Comparison of ENCODE assay signal across 9 mouse cellular contexts in genomic region chr5:117116660-117117059, GRCm38 (mm10). TPM values are rescaled to one million over a fixed set of nuclear protein-coding genes. Genes with fewer than 3 reads are reported as not detected.
DNase-seq lines count a peak whose midpoint lies in the region; ATAC-seq and TF ChIP-seq lines count a peak whose summit lies in the region.
"Had no signal": no experiment of that assay in that cellular context is flagged by ENCODE, and none has a peak within 500 bp of the region (broad histone marks: within the 10 kb centered on the region; RNA-seq: fewer than 3 reads in every experiment).

No protein-coding gene starts in this region.

- H3K27me3 ChIP-seq in embryonic facial prominence, embryonic 13.5 days: peaks cover 11% of the 10 kb centered on the region
- peaks cover 6% of the 10 kb centered on the region; the same call in 1 of the 2 replicates for H3K27me3 ChIP-seq in neural tube, embryonic 15.5 days (replicated peaks)
- H3K27me3 ChIP-seq in hindbrain, embryonic 13.5 days: peaks cover 11% of the 10 kb centered on the region
- H3K27me3 ChIP-seq: megakaryocyte, embryonic 14.5 days had no signal

- no peak overlapping the region for H3K4me2 ChIP-seq in embryonic facial prominence, embryonic 13.5 days
- peak overlapping the region; percentile 95; the same call in 1 of the 2 replicates for H3K4me2 ChIP-seq in neural tube, embryonic 15.5 days
- no peak overlapping the region for H3K4me2 ChIP-seq in hindbrain, embryonic 13.5 days

- TF ChIP-seq CTCF in layer of hippocampus, adult 2 months (conservative IDR thresholded peaks at IDR 0.05): no peak

- no peak for ATAC-seq in embryonic facial prominence, embryonic 13.5 days (ENCODE audit: insufficient number of reproducible peaks, insufficient read depth, low FRiP score, low TSS enrichment, low read depth)
- ATAC-seq in neural tube, embryonic 15.5 days (ENCODE audit: low FRiP score): no peak
- ATAC-seq in hindbrain, embryonic 13.5 days (ENCODE audit: low FRiP score): no peak

- no peak overlapping the region for H3K9ac ChIP-seq in embryonic facial prominence, embryonic 13.5 days
- H3K9ac ChIP-seq in neural tube, embryonic 15.5 days (replicated peaks): no peak overlapping the region
- no peak overlapping the region for H3K9ac ChIP-seq in hindbrain, embryonic 13.5 days

- H3K27ac ChIP-seq in layer of hippocampus, adult 2 months: peak overlapping the region; percentile 100; the same call in 1 of the 2 replicates
- H3K27ac ChIP-seq in embryonic facial prominence, embryonic 13.5 days: peak overlapping the region; percentile 60; the same call in 1 of the 2 replicates
- no peak overlapping the region for H3K27ac ChIP-seq in neural tube, embryonic 15.5 days (replicated peaks)
- no peak overlapping the region for H3K27ac ChIP-seq in hindbrain, embryonic 13.5 days

- peaks cover 35% of the 10 kb centered on the region for H3K4me1 ChIP-seq in embryonic facial prominence, embryonic 13.5 days
- H3K4me1 ChIP-seq in neural tube, embryonic 15.5 days: peaks cover 39% of the 10 kb centered on the region
- H3K4me1 ChIP-seq in hindbrain, embryonic 13.5 days (replicated peaks): peaks cover 37% of the 10 kb centered on the region

- peak; percentile 32 for DNase-seq in adrenal gland, adult 8-10 months
- DNase-seq in adrenal gland, postnatal 4 days (ENCODE audit: low spot score in 2 of 2): no peak
- DNase-seq in layer of hippocampus, adult 2 months (ENCODE audit: low spot score in 2 of 2): no peak
- no peak for DNase-seq in layer of hippocampus, postnatal 14 days (ENCODE audit: low spot score in 2 of 2)
- DNase-seq in layer of hippocampus, adult 18-20 months (ENCODE audit: low spot score in 2 of 2): no peak

- H3K36me3 ChIP-seq in embryonic facial prominence, embryonic 13.5 days: peaks cover 19% of the 10 kb centered on the region
- H3K36me3 ChIP-seq in neural tube, embryonic 15.5 days: peaks cover 21% of the 10 kb centered on the region
- peaks cover 19% of the 10 kb centered on the region for H3K36me3 ChIP-seq in hindbrain, embryonic 13.5 days

- H3K9me3 ChIP-seq in embryonic facial prominence, embryonic 13.5 days: no peaks in the 10 kb centered on the region
- no peaks in the 10 kb centered on the region for H3K9me3 ChIP-seq in neural tube, embryonic 15.5 days (replicated peaks)
- H3K9me3 ChIP-seq in hindbrain, embryonic 13.5 days: no peaks in the 10 kb centered on the region
- H3K9me3 ChIP-seq: megakaryocyte, embryonic 14.5 days had no signal

- WGBS in embryonic facial prominence, embryonic 13.5 days: 53% methylated on average over 2 of the region's 2 CpGs
- 71% methylated on average over 2 of the region's 2 CpGs for WGBS in neural tube, embryonic 15.5 days
- 65% methylated on average over 2 of the region's 2 CpGs for WGBS in hindbrain, embryonic 13.5 days

- no peak overlapping the region for H3K4me3 ChIP-seq in layer of hippocampus, adult 2 months
- no peak overlapping the region for H3K4me3 ChIP-seq in embryonic facial prominence, embryonic 13.5 days
- H3K4me3 ChIP-seq in neural tube, embryonic 15.5 days (replicated peaks): no peak overlapping the region
- no peak overlapping the region for H3K4me3 ChIP-seq in hindbrain, embryonic 13.5 days

RNA-seq across cellular contexts. Expression of gene Suds3, which starts 0.7 kb away (rescaled TPM):
- total RNA-seq in adrenal gland, adult 8-10 months (2022): 100 to 1,000 TPM; 108 to 130 (median 123) TPM
- 100 to 1,000 TPM in 1 of 2 experiments, 10 to 100 TPM in 1; 97.0 to 108 TPM for total RNA-seq in adrenal gland, postnatal 4 days (2021)
- 100 to 1,000 TPM; 112 to 130 TPM for total RNA-seq in layer of hippocampus, adult 2 months (2021)
- 100 to 1,000 TPM in 1 of 2 experiments, 10 to 100 TPM in 1; 96.6 to 110 TPM for total RNA-seq in layer of hippocampus, postnatal 14 days (2021)
- polyA plus RNA-seq in embryonic facial prominence, embryonic 13.5 days (2015; fragmentation: Nextera tagmentation; extraction: Ambion mirVana): 87.8 and 89.7 TPM in 2 replicates
- 79.4 and 81.9 TPM in 2 replicates for polyA plus RNA-seq in neural tube, embryonic 15.5 days (2015; fragmentation: Nextera tagmentation; extraction: Ambion mirVana)
- polyA plus RNA-seq in hindbrain, embryonic 13.5 days (2015; fragmentation: Nextera tagmentation; extraction: Ambion mirVana): 83.2 and 90.5 TPM in 2 replicates
- total RNA-seq in layer of hippocampus, adult 18-20 months (2021): 100 to 1,000 TPM; 132 to 151 TPM

RNA-seq across cellular contexts. Expression of gene Taok3, which starts 3.3 kb away (rescaled TPM):
- total RNA-seq in adrenal gland, adult 8-10 months (2022): 10 to 100 TPM; 36.8 to 59.1 (median 47.9) TPM
- total RNA-seq in adrenal gland, postnatal 4 days (2021): 10 to 100 TPM; 39.3 to 39.5 TPM
- total RNA-seq in layer of hippocampus, adult 2 months (2021): 10 to 100 TPM; 57.0 to 60.8 TPM
- total RNA-seq in layer of hippocampus, postnatal 14 days (2021): 10 to 100 TPM; 58.2 to 58.9 TPM
- 14.3 and 16.3 TPM in 2 replicates for polyA plus RNA-seq in embryonic facial prominence, embryonic 13.5 days (2015; fragmentation: Nextera tagmentation; extraction: Ambion mirVana)
- 63.8 and 67.1 TPM in 2 replicates for polyA plus RNA-seq in neural tube, embryonic 15.5 days (2015; fragmentation: Nextera tagmentation; extraction: Ambion mirVana)
- polyA plus RNA-seq in hindbrain, embryonic 13.5 days (2015; fragmentation: Nextera tagmentation; extraction: Ambion mirVana): 47.0 and 50.0 TPM in 2 replicates
- total RNA-seq in layer of hippocampus, adult 18-20 months (2021): 10 to 100 TPM; 59.1 to 61.8 TPM

Comparison
In these comparisons a context has a peak if more than half of its experiments do, and no peak if none do; other contexts are left out.
1. H3K27ac ChIP-seq: peak in layer of hippocampus, adult 2 months (single experiment) and embryonic facial prominence, embryonic 13.5 days (single experiment); none in neural tube, embryonic 15.5 days (single experiment) and hindbrain, embryonic 13.5 days (single experiment).